Mouse (Mus musculus): ENCODE data around the gene Stat4. TPM values are rescaled to one million over a fixed set of nuclear protein-coding genes. Genes with fewer than 3 reads are reported as not detected.

Gene Stat4
- polyA plus RNA-seq, 1 experiment, result 6.0 TPM

DNA sequence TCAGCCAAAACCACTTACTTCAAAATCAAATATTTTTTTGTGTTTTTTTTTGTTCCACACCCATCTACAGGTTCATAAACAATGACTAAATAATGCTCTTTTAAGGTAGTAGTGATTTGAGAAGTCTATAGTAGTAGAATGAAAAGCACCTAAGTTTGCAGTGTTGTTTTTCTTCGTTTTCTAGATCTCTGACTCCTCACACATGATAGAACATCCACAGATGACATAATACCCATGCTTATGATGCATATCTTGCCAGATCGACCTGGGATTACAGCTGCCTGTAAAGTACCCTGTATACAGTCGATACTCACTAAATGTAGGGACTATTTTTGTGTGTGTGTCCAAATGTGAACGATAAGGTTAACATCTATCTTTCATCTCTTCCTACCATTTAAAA, 69.0 kb downstream of the Stat4 start:
- Histone ChIP-seq H3K27me3 (ENCODE audit: control insufficient read depth, insufficient read depth, low read length) (no peaks in the 10 kb centered on the region), H3K4me1 (ENCODE audit: control insufficient read depth, insufficient read depth, insufficient read length) (peaks cover 2% of the 10 kb centered on the region; the same call in 1 of the 2 replicates), H3K27ac (ENCODE audit: insufficient read depth, low read length) (no peak overlapping the region), H3K36me3 (ENCODE audit: control insufficient read depth, insufficient read depth, low read length) (no peaks in the 10 kb centered on the region), H3K4me3 (ENCODE audit: extremely low read depth, insufficient read depth, insufficient read length) (no peak overlapping the region)
- WGBS, result 76% methylated on average over 4 of the region's 4 CpGs
- TF ChIP-seq POLR2A (IDR thresholded peaks at IDR 0.05; ENCODE audit: low read depth, low read length), result no peak
- no peak for TF ChIP-seq CTCF (IDR thresholded peaks at IDR 0.05; ENCODE audit: extremely low read depth, insufficient read depth, insufficient read length, insufficient replicate concordance)
- DNase-seq (ENCODE audit: low read depth in 1 of 2, low spot score in 2 of 2), result no peak

DNA sequence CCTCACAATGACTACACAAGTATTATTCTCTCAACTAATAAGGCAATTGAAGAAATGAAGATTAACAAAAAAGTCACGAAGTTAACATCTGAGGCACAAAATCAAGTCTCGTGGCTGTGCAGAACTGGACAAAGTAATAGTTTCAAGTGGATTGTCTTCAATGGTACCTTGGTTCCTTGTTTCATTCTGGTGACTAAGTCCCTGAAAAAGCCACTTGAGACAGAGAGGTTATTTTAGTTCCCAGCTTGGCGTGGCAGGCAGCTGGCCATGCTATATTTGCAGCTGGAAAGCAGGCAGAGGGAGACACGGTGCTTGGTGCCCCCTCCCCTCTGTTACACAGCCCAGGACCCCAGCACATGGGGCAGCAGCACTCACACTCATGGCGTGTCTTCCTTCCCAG, 70.2 kb downstream of the Stat4 start:
- Histone ChIP-seq H3K4me1 (ENCODE audit: control insufficient read depth, insufficient read depth, insufficient read length) (peaks cover 2% of the 10 kb centered on the region; the same call in 1 of the 2 replicates), H3K27me3 (ENCODE audit: control insufficient read depth, insufficient read depth, low read length) (no peaks in the 10 kb centered on the region), H3K4me3 (ENCODE audit: extremely low read depth, insufficient read depth, insufficient read length) (no peak overlapping the region), H3K36me3 (ENCODE audit: control insufficient read depth, insufficient read depth, low read length) (no peaks in the 10 kb centered on the region), H3K27ac (ENCODE audit: insufficient read depth, low read length) (no peak overlapping the region)
- DNase-seq (ENCODE audit: low read depth in 1 of 2, low spot score in 2 of 2), result no peak
- WGBS, result 76% methylated on average over 5 of the region's 5 CpGs
- TF ChIP-seq CTCF (IDR thresholded peaks at IDR 0.05; ENCODE audit: extremely low read depth, insufficient read depth, insufficient read length, insufficient replicate concordance) (no peak), POLR2A (IDR thresholded peaks at IDR 0.05; ENCODE audit: low read depth, low read length) (no peak)

DNA sequence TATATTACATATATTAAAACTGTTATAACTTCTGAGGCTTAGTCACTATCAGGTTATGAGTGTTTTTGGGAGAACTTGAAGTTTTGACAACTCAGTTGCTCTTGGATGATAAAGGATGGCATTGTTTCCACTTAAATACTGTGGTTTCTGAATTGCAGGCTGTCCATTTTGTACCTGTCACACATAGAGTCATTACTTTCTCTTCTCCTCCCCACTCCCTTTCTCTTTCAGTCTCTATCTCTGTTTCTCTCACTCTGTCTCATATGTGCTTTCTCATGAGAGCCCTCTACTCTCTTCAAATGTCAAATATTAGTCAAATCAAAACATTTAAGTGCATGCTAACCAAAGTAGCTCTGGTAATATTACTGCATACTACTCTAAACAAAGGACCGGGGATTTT, 79.3 kb downstream of the Stat4 start:
- H3K4me1 ChIP-seq (ENCODE audit: control insufficient read depth, insufficient read depth, insufficient read length), result no peaks in the 10 kb centered on the region
- no peaks in the 10 kb centered on the region for H3K27me3 ChIP-seq (ENCODE audit: control insufficient read depth, insufficient read depth, low read length)
- peaks cover 7% of the 10 kb centered on the region for H3K36me3 ChIP-seq (ENCODE audit: control insufficient read depth, insufficient read depth, low read length)
- no peak overlapping the region for H3K4me3 ChIP-seq (ENCODE audit: extremely low read depth, insufficient read depth, insufficient read length)
- 84% methylated on average over 1 of the region's 1 CpGs for WGBS
- no peak for DNase-seq (ENCODE audit: low read depth in 1 of 2, low spot score in 2 of 2)
- TF ChIP-seq POLR2A (IDR thresholded peaks at IDR 0.05; ENCODE audit: low read depth, low read length) (no peak), CTCF (IDR thresholded peaks at IDR 0.05; ENCODE audit: extremely low read depth, insufficient read depth, insufficient read length, insufficient replicate concordance) (no peak)
- no peak overlapping the region for H3K27ac ChIP-seq (ENCODE audit: insufficient read depth, low read length)

DNA sequence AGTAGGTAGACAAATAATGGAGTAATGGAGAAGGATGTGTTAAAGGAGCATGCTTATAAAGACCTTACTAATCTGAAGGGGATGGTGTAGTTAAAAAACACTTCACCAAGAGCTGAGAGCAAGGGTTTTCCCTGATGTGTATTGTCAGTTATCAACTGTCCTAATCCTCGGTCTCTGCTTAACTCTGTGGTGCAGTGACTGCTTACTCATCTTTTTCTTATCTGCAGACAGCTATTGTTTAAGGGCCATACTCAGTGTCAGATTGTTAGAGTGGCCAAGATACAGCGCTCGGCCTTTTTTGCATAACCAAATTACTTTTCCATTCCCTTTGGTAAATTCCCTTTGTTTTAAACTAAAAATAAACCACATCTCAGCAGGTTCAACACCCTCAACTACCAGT, 79.7 kb downstream of the Stat4 start:
- Histone ChIP-seq H3K36me3 (ENCODE audit: control insufficient read depth, insufficient read depth, low read length) (peaks cover 7% of the 10 kb centered on the region), H3K4me1 (ENCODE audit: control insufficient read depth, insufficient read depth, insufficient read length) (no peaks in the 10 kb centered on the region), H3K4me3 (ENCODE audit: extremely low read depth, insufficient read depth, insufficient read length) (no peak overlapping the region), H3K27ac (ENCODE audit: insufficient read depth, low read length) (no peak overlapping the region), H3K27me3 (ENCODE audit: control insufficient read depth, insufficient read depth, low read length) (no peaks in the 10 kb centered on the region)
- 84% methylated on average over 3 of the region's 3 CpGs for WGBS
- DNase-seq (ENCODE audit: low read depth in 1 of 2, low spot score in 2 of 2), result no peak
- TF ChIP-seq CTCF (IDR thresholded peaks at IDR 0.05; ENCODE audit: extremely low read depth, insufficient read depth, insufficient read length, insufficient replicate concordance) (no peak), POLR2A (IDR thresholded peaks at IDR 0.05; ENCODE audit: low read depth, low read length) (no peak)

DNA sequence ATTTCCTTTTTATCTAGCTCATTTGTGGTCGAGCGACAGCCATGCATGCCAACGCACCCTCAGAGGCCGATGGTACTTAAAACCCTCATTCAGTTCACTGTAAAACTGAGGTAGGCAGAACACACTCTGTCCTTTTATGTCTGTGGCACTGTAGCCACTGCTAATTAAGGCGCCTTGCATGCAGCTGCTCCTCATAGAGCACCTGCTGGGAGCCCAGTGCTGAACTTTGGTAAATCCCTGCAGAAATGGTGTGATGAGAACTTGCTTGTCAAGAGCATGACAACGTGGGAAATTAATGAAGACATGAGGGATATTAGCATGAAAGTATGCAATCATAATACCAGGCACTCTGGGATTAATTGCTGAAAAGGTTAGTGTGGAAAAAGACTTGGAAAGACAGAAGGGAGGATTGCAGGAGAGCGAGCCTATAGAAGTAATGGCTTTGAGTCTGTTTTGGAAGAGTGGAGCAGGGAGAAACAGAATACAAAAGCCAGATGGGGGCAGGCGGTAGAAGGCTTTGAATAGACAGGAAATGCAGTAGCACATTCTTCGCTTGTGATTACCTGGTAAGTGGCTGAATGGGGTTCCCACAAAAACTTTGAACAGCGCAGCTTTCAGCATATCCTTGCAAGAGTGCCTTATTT, 92.9 kb downstream of the Stat4 start:
- DNase-seq (ENCODE audit: low read depth in 1 of 2, low spot score in 2 of 2), result no peak
- peaks cover 11% of the 10 kb centered on the region for H3K36me3 ChIP-seq (ENCODE audit: control insufficient read depth, insufficient read depth, low read length)
- no peaks in the 10 kb centered on the region for H3K4me1 ChIP-seq (ENCODE audit: control insufficient read depth, insufficient read depth, insufficient read length)
- no peak overlapping the region for H3K4me3 ChIP-seq (ENCODE audit: extremely low read depth, insufficient read depth, insufficient read length)
- H3K27ac ChIP-seq (ENCODE audit: insufficient read depth, low read length), result no peak overlapping the region
- TF ChIP-seq POLR2A (IDR thresholded peaks at IDR 0.05; ENCODE audit: low read depth, low read length), result no peak
- no peak for TF ChIP-seq CTCF (IDR thresholded peaks at IDR 0.05; ENCODE audit: extremely low read depth, insufficient read depth, insufficient read length, insufficient replicate concordance)
- no peaks in the 10 kb centered on the region for H3K27me3 ChIP-seq (ENCODE audit: control insufficient read depth, insufficient read depth, low read length)
- 74% methylated on average over 10 of the region's 10 CpGs for WGBS

DNA sequence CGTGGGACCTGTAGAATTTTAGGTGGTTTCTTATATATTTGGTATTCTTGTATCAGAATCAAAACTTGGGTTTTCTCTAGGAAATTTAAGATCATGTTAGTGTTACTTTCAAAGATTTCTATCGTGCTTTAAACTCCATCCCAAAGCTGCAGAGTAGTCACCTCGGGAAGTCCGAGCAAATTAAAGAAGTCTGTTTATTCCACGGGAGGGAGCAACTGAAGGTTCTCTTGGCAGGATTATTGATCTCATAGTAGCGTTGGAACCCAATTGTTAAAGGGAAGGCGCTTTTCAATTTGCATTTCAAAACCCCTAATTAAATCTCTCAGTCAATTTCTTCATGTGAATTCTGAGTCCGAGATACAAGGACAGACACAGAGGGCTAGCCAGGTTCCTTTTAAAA, 93.4 kb downstream of the Stat4 start:
- TF ChIP-seq CTCF (IDR thresholded peaks at IDR 0.05; ENCODE audit: extremely low read depth, insufficient read depth, insufficient read length, insufficient replicate concordance), result no peak
- TF ChIP-seq POLR2A (IDR thresholded peaks at IDR 0.05; ENCODE audit: low read depth, low read length), result no peak
- H3K36me3 ChIP-seq (ENCODE audit: control insufficient read depth, insufficient read depth, low read length), result peaks cover 11% of the 10 kb centered on the region
- no peak overlapping the region for H3K27ac ChIP-seq (ENCODE audit: insufficient read depth, low read length)
- no peaks in the 10 kb centered on the region for H3K27me3 ChIP-seq (ENCODE audit: control insufficient read depth, insufficient read depth, low read length)
- no peak for DNase-seq (ENCODE audit: low read depth in 1 of 2, low spot score in 2 of 2)
- H3K4me3 ChIP-seq (ENCODE audit: extremely low read depth, insufficient read depth, insufficient read length), result no peak overlapping the region
- WGBS, result 85% methylated on average over 8 of the region's 8 CpGs
- no peaks in the 10 kb centered on the region for H3K4me1 ChIP-seq (ENCODE audit: control insufficient read depth, insufficient read depth, insufficient read length)

DNA sequence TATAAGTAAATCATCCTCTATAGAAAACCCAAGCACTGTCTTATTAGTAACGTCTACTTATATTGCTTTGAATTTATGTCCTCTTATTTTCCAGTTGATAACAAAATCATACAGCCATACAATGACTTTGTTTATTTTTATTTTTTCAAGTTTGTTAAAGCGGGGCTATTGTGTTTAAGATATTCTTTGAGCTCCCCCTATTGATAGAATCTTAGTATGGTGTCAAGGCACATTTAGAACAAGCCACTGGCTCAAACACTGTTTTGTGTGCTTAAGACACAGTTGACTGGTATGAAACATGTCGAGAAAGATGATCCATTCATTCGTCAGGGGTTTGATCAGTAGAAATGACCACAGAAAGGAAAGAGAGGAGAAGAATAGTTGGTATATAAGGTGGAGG, 99.3 kb downstream of the Stat4 start:
- Histone ChIP-seq H3K4me3 (ENCODE audit: extremely low read depth, insufficient read depth, insufficient read length) (no peak overlapping the region), H3K4me1 (ENCODE audit: control insufficient read depth, insufficient read depth, insufficient read length) (no peaks in the 10 kb centered on the region), H3K27me3 (ENCODE audit: control insufficient read depth, insufficient read depth, low read length) (no peaks in the 10 kb centered on the region), H3K27ac (ENCODE audit: insufficient read depth, low read length) (no peak overlapping the region), H3K36me3 (ENCODE audit: control insufficient read depth, insufficient read depth, low read length) (peaks cover 3% of the 10 kb centered on the region)
- 51% methylated on average over 4 of the region's 4 CpGs for WGBS
- peak in 1 of 2 experiments; percentile 2 for DNase-seq (ENCODE audit: low read depth in 1 of 2, low spot score in 2 of 2)
- no peak for TF ChIP-seq CTCF (IDR thresholded peaks at IDR 0.05; ENCODE audit: extremely low read depth, insufficient read depth, insufficient read length, insufficient replicate concordance)
